Mouse (Mus musculus) liver, adult 2 months (tissue): ENCODE measurements around the gene Itga8. TPM values are rescaled to one million over a fixed set of nuclear protein-coding genes. Genes with fewer than 3 reads are reported as not detected.

Experiments
- DNase-seq: peaks from one replicate; pipeline ENCODE4 v3.0.0-alpha.2; 2011; ENCODE audit warnings: low read depth, low spot score; ENCODE audit errors: extremely low read depth
- H3K27ac ChIP-seq: fragments of 200-500 bp; replicated peaks from 2 replicates; pipeline ENCODE4 v1.5.1; 2012; ENCODE audit warnings: low read depth, mild to moderate bottlenecking, control low read depth, inconsistent platforms, low read length; ENCODE audit not compliant: insufficient read depth
- H3K27me3 ChIP-seq: fragments of 200-500 bp; 2 replicates; pipeline ENCODE4 v1.6.1; 2012; ENCODE audit warnings: mild to moderate bottlenecking, moderate library complexity, low read length, inconsistent platforms; ENCODE audit not compliant: control insufficient read depth, insufficient read depth
- H3K36me3 ChIP-seq: fragments of 200-500 bp; 2 replicates; pipeline ENCODE4 v1.6.1; 2012; ENCODE audit warnings: low read length, inconsistent platforms; ENCODE audit not compliant: control insufficient read depth, insufficient read depth
- H3K4me1 ChIP-seq: fragments of 200-500 bp; 2 replicates; pipeline ENCODE4 v1.6.1; 2011; ENCODE audit warnings: low read length; ENCODE audit not compliant: control insufficient read depth, insufficient read depth
- H3K4me3 ChIP-seq: fragments of 200-500 bp; 2 replicates; pipeline ENCODE4 v1.5.1; 2011; ENCODE audit warnings: low read depth, mild to moderate bottlenecking, control low read depth, low read length, moderate library complexity; ENCODE audit not compliant: insufficient read depth
- H3K79me2 ChIP-seq: fragments of 200-500 bp; 2 replicates; pipeline ENCODE4 v1.6.1; 2012; ENCODE audit warnings: inconsistent platforms, mild to moderate bottlenecking, low read length, moderate library complexity; ENCODE audit not compliant: control insufficient read depth, insufficient read depth
- H3K9ac ChIP-seq: fragments of 200-500 bp; 2 replicates; pipeline ENCODE4 v1.6.1; 2012; ENCODE audit warnings: low read depth, mild to moderate bottlenecking, control low read depth, inconsistent platforms, low read length
- CTCF ChIP-seq: fragments of 200-500 bp; IDR thresholded peaks from 2 replicates; pipeline ENCODE4 v1.5.1; 2011; ENCODE audit warnings: low read depth, low read length, control low read depth
- POLR2A ChIP-seq: fragments of 200-500 bp; IDR thresholded peaks from 2 replicates; pipeline ENCODE4 v1.6.1; 2011; ENCODE audit warnings: low read length, control low read depth; ENCODE audit not compliant: insufficient read depth; ENCODE audit errors: extremely low read depth
- WGBS: fragments of 180-500 bp; shearing (Covaris S2); methylation state at CpG from one replicate; pipeline ENCODE4 v1.1.7; 2018; 5-methylcytosine and 5-hydroxymethylcytosine counted together
- polyA plus RNA-seq: library from polyadenylated mRNA; depleted of rRNA; stranded (reverse); fragments of >200 nt; gene quantifications from 2 replicates; pipeline ENCODE4 v1.2.3, GENCODE M21; 2012
- total RNA-seq: library from RNA; depleted of rRNA; stranded (reverse); fragments of >200 nt; gene quantifications from 2 replicates; pipeline ENCODE4 v1.2.3, GENCODE M21; 2014

The Itga8 gene
- total and polyA plus RNA-seq, 2 experiments, result 1.8 to 5.2 TPM

- no peak overlapping the region for H3K4me3 ChIP-seq
- H3K4me1 ChIP-seq, result no peaks in the 10 kb centered on the region
- H3K36me3 ChIP-seq, result no peaks in the 10 kb centered on the region
- H3K27me3 ChIP-seq, result no peaks in the 10 kb centered on the region
- TF ChIP-seq POLR2A (no peak), CTCF (no peak)
- DNase-seq, result no peak
- H3K79me2 ChIP-seq, result no peaks in the 10 kb centered on the region
- 45% methylated on average over 5 of the region's 5 CpGs for WGBS
- H3K27ac ChIP-seq, result no peak overlapping the region
- H3K9ac ChIP-seq, result no peak overlapping the region
Measured at GRCm38 (mm10) chr2:12187646-12188045, 114.1 kb downstream of the Itga8 start.

DNA sequence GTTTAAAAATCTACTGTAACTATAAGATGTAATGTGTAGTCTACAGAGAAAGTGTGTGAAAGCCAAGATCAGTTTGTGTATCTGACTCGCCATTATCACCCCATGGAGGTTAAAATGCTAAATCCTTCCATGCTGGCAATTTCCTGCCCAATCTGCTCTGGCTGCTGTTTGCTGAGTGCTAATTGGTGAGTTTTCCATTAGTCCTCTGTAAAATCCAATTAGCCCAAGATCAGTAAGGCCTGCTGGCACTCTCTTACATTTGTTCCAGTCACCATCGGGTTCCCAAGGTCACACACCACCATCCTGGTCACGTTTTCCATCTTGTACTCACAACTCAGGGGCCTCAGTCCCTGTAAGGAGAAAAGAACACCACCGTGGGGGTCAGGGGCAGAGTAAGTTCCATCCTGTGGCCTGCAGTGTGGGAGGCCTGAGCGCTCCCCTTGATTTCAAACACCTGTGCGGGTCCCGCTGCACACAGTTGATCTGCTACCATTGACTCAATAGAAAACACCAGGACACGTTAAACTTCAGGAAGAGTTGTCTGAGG, 119.2 kb downstream of the Itga8 start:
- Histone ChIP-seq H3K27me3 (no peaks in the 10 kb centered on the region), H3K27ac (no peak overlapping the region), H3K4me3 (no peak overlapping the region), H3K79me2 (no peaks in the 10 kb centered on the region), H3K4me1 (no peaks in the 10 kb centered on the region), H3K9ac (no peak overlapping the region), H3K36me3 (no peaks in the 10 kb centered on the region)
- WGBS, result 72% methylated on average over 8 of the region's 8 CpGs
- TF ChIP-seq CTCF (no peak), POLR2A (no peak)
- no peak for DNase-seq

DNA sequence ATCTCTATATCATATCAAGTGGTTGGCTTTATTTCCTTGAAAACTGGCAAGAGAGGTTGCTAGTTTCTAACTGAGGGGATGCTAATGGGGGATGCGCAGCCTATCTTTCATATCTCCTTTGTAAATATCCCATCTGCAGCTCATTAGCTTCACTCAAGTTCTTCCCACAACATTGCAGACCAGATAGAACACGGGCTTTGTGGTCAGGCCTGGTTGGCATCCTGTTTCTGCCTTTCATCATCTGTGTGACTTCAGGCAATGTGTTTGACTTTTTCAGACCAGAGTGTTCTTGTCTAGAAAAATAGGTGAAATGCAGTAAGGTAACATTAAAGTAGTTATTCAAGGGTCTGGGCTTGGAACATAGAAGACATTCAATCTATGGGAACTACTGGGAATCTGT, 121.1 kb downstream of the Itga8 start:
- H3K27ac ChIP-seq, result no peak overlapping the region
- H3K4me1 ChIP-seq, result no peaks in the 10 kb centered on the region
- WGBS, result 77% methylated on average over 2 of the region's 2 CpGs
- no peak for DNase-seq
- no peaks in the 10 kb centered on the region for H3K36me3 ChIP-seq
- TF ChIP-seq POLR2A (no peak), CTCF (no peak)
- H3K79me2 ChIP-seq, result no peaks in the 10 kb centered on the region
- H3K27me3 ChIP-seq, result no peaks in the 10 kb centered on the region
- H3K4me3 ChIP-seq, result no peak overlapping the region
- H3K9ac ChIP-seq, result no peak overlapping the region

- Histone ChIP-seq H3K4me3 (no peak overlapping the region), H3K4me1 (no peaks in the 10 kb centered on the region), H3K79me2 (no peaks in the 10 kb centered on the region), H3K27ac (no peak overlapping the region), H3K36me3 (no peaks in the 10 kb centered on the region), H3K27me3 (no peaks in the 10 kb centered on the region), H3K9ac (no peak overlapping the region)
- no peak for TF ChIP-seq POLR2A
- no peak for TF ChIP-seq CTCF
- no peak for DNase-seq
- WGBS, result 78% methylated on average over 7 of the region's 7 CpGs
Measured at GRCm38 (mm10) chr2:12174722-12175427, 126.8 kb downstream of the Itga8 start.

DNA sequence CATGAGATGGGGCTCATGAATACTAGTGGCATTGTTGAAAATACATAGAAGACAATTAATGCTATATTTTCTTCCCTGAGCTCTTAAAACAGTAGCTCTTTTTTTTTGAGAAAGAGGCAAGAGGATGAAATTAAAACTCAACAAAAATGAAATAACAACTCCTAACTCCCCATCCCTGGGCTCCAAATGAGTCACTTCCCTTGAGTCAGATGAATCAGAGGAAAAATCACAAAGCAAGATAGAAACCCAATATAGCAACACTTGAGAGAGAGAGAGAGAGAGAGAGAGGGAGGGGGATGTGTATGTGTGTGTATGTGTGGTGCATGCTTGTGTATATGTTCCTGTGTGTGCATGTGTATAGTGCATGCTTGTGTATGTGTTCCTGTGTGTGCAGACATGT, 131.5 kb downstream of the Itga8 start:
- no peaks in the 10 kb centered on the region for H3K36me3 ChIP-seq
- H3K4me1 ChIP-seq, result no peaks in the 10 kb centered on the region
- no peaks in the 10 kb centered on the region for H3K27me3 ChIP-seq
- no peak overlapping the region for H3K4me3 ChIP-seq
- no peak overlapping the region for H3K27ac ChIP-seq
- H3K79me2 ChIP-seq, result no peaks in the 10 kb centered on the region
- H3K9ac ChIP-seq, result no peak overlapping the region
- TF ChIP-seq CTCF (no peak), POLR2A (no peak)
- DNase-seq, result no peak

DNA sequence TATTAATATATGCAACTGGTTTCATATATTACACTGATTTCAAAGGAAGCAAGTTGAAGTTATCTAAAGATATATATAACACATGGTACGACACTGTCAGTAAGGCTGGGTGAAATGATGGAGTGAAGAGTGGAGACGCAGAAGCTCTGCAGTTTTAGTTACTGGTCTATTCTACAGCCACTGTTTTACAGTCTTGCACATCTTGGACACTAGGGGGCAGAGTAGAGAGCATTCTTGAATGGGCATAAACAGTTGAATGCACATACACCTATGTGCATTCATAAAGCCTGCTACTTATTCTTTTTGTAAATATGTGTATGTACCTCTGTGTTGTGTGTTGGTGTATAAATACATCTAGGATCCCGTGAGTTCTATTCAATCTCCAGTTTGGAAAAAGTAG, 141.2 kb downstream of the Itga8 start:
- Histone ChIP-seq H3K27ac (no peak overlapping the region), H3K36me3 (no peaks in the 10 kb centered on the region), H3K9ac (no peak overlapping the region), H3K27me3 (no peaks in the 10 kb centered on the region), H3K4me1 (no peaks in the 10 kb centered on the region), H3K79me2 (no peaks in the 10 kb centered on the region), H3K4me3 (no peak overlapping the region)
- 84% methylated on average over 3 of the region's 3 CpGs for WGBS
- peak; percentile 7 for DNase-seq
- TF ChIP-seq CTCF (peak; percentile 43), POLR2A (no peak)
